Mouse (Mus musculus) kidney, adult 11 months (tissue): Measurements from ENCODE around the gene Plpp6.

Experiments
- DNase-seq: peaks from one replicate; pipeline ENCODE4 v3.0.0; 2022

Gene Plpp6

GRCm38 (mm10) chr19:28963842-28964551 lies at the start of gene Plpp6:
Gene Plpp6 (plus strand): TSS chr19:28963953.
- DNase-seq: peak; percentile 85

- DNase-seq: no peak
These were observed 49.2 kb upstream of the Plpp6 start for GRCm38 (mm10) chr19:28914598-28914997.

GRCm38 (mm10) chr19:28915602-28916250 lies 48.0 kb upstream of the Plpp6 start:
- no peak for DNase-seq

- peak; percentile 41 for DNase-seq
These were observed 47.3 kb upstream of the Plpp6 start for GRCm38 (mm10) chr19:28916492-28916891.

- peak; percentile 19 for DNase-seq
These were observed 45.9 kb upstream of the Plpp6 start for GRCm38 (mm10) chr19:28917839-28918238.

GRCm38 (mm10) chr19:28926366-28926765 lies 37.4 kb upstream of the Plpp6 start:
- no peak for DNase-seq

GRCm38 (mm10) chr19:28927396-28927795 lies 36.4 kb upstream of the Plpp6 start:
- no peak for DNase-seq

GRCm38 (mm10) chr19:28929034-28929433 lies 34.7 kb upstream of the Plpp6 start:
- DNase-seq: peak; percentile 92

- DNase-seq: no peak
These were observed 28.9 kb upstream of the Plpp6 start for GRCm38 (mm10) chr19:28934897-28935296.

GRCm38 (mm10) chr19:28940135-28940874 lies 23.4 kb upstream of the Plpp6 start:
- no peak for DNase-seq

GRCm38 (mm10) chr19:28941271-28941670 lies 22.5 kb upstream of the Plpp6 start:
- no peak for DNase-seq

GRCm38 (mm10) chr19:28946782-28947181 lies 17.0 kb upstream of the Plpp6 start:
- DNase-seq: no peak

- no peak for DNase-seq
These were observed 16.4 kb upstream of the Plpp6 start for GRCm38 (mm10) chr19:28947311-28947710.

GRCm38 (mm10) chr19:28951251-28951650 lies 12.5 kb upstream of the Plpp6 start:
- DNase-seq: no peak

GRCm38 (mm10) chr19:28963113-28963512 lies 640 bp upstream of the Plpp6 start:
- no peak for DNase-seq

GRCm38 (mm10) chr19:28963513-28963841 lies 276 bp upstream of the Plpp6 start:
- no peak for DNase-seq

GRCm38 (mm10) chr19:28964552-28964903 lies 775 bp downstream of the Plpp6 start:
- DNase-seq: no peak

- no peak for DNase-seq
These were observed 3.9 kb downstream of the Plpp6 start, which contains the start of gene 4430402I18Rik for GRCm38 (mm10) chr19:28967652-28968051. Gene 4430402I18Rik (minus strand): TSS chr19:28967800.

- no peak for DNase-seq
These were observed 4.4 kb downstream of the Plpp6 start for GRCm38 (mm10) chr19:28968178-28968577.

- DNase-seq: no peak
These were observed 5.5 kb downstream of the Plpp6 start for GRCm38 (mm10) chr19:28969231-28969630.

GRCm38 (mm10) chr19:28970251-28970650 lies 6.5 kb downstream of the Plpp6 start:
- no peak for DNase-seq

- peak; percentile 80 for DNase-seq
These were observed 11.3 kb downstream of the Plpp6 start for GRCm38 (mm10) chr19:28974862-28975611.

GRCm38 (mm10) chr19:28982617-28983016 lies 18.9 kb downstream of the Plpp6 start:
- DNase-seq: no peak
